Mouse (Mus musculus): ENCODE measurements around the gene Gm5089. TPM values are rescaled to one million over a fixed set of nuclear protein-coding genes. Genes with fewer than 3 reads are reported as not detected.

Gene Gm5089
- polyA plus RNA-seq, 1 experiment from 2014 or later: not detected

- 81% methylated on average over 13 of the region's 13 CpGs for WGBS
- H3K4me1 ChIP-seq (replicated peaks; ENCODE audit: control insufficient read depth, insufficient read depth, low read length): no peaks in the 10 kb centered on the region
- no peaks in the 10 kb centered on the region for H3K27me3 ChIP-seq (replicated peaks; ENCODE audit: control insufficient read depth, insufficient read depth, low read length)
- H3K9me3 ChIP-seq (ENCODE audit: control insufficient read depth, low read length): no peaks in the 10 kb centered on the region
- DNase-seq (ENCODE audit: low spot score) (no peak), ATAC-seq (replicated peaks; ENCODE audit: low FRiP score) (no peak)
- no peak overlapping the region for H3K4me2 ChIP-seq
- no peaks in the 10 kb centered on the region for H3K36me3 ChIP-seq (ENCODE audit: control insufficient read depth, insufficient read depth, low read length)
- H3K4me3 ChIP-seq (ENCODE audit: low read depth, low read length): no peak overlapping the region
- no peak overlapping the region for H3K9ac ChIP-seq (ENCODE audit: low read depth, low read length)
- H3K27ac ChIP-seq (ENCODE audit: low read depth, low read length): no peak overlapping the region
These were observed 61.1 kb downstream of the Gm5089 start for GRCm38 (mm10) chr14:122389684-122390370.

- H3K9me3 ChIP-seq (ENCODE audit: control insufficient read depth, low read length): no peaks in the 10 kb centered on the region
- H3K4me1 ChIP-seq (replicated peaks; ENCODE audit: control insufficient read depth, insufficient read depth, low read length): no peaks in the 10 kb centered on the region
- no peak for DNase-seq (ENCODE audit: low spot score)
- no peak overlapping the region for H3K4me3 ChIP-seq (ENCODE audit: low read depth, low read length)
- no peak overlapping the region for H3K9ac ChIP-seq (ENCODE audit: low read depth, low read length)
- no peak overlapping the region for H3K4me2 ChIP-seq
- no peak for ATAC-seq (replicated peaks; ENCODE audit: low FRiP score)
- no peaks in the 10 kb centered on the region for H3K27me3 ChIP-seq (replicated peaks; ENCODE audit: control insufficient read depth, insufficient read depth, low read length)
- H3K36me3 ChIP-seq (ENCODE audit: control insufficient read depth, insufficient read depth, low read length): no peaks in the 10 kb centered on the region
- WGBS: 84% methylated on average over 19 of the region's 19 CpGs
- no peak overlapping the region for H3K27ac ChIP-seq (ENCODE audit: low read depth, low read length)
These were observed 62.4 kb downstream of the Gm5089 start for GRCm38 (mm10) chr14:122388431-122389031.

GRCm38 (mm10) chr14:122387781-122388180, 63.1 kb downstream of the Gm5089 start:
- H3K4me3 ChIP-seq (ENCODE audit: low read depth, low read length): no peak overlapping the region
- ATAC-seq (replicated peaks; ENCODE audit: low FRiP score) (no peak), DNase-seq (ENCODE audit: low spot score) (no peak)
- no peak overlapping the region for H3K9ac ChIP-seq (ENCODE audit: low read depth, low read length)
- no peak overlapping the region for H3K4me2 ChIP-seq
- H3K27me3 ChIP-seq (replicated peaks; ENCODE audit: control insufficient read depth, insufficient read depth, low read length): no peaks in the 10 kb centered on the region
- H3K9me3 ChIP-seq (ENCODE audit: control insufficient read depth, low read length): no peaks in the 10 kb centered on the region
- H3K36me3 ChIP-seq (ENCODE audit: control insufficient read depth, insufficient read depth, low read length): no peaks in the 10 kb centered on the region
- WGBS: 86% methylated on average over 5 of the region's 5 CpGs
- H3K27ac ChIP-seq (ENCODE audit: low read depth, low read length): no peak overlapping the region
- no peaks in the 10 kb centered on the region for H3K4me1 ChIP-seq (replicated peaks; ENCODE audit: control insufficient read depth, insufficient read depth, low read length)

GRCm38 (mm10) chr14:122386281-122387130, 64.4 kb downstream of the Gm5089 start:
- H3K4me3 ChIP-seq (ENCODE audit: low read depth, low read length): no peak overlapping the region
- H3K27ac ChIP-seq (ENCODE audit: low read depth, low read length): no peak overlapping the region
- H3K9me3 ChIP-seq (ENCODE audit: control insufficient read depth, low read length): no peaks in the 10 kb centered on the region
- H3K4me1 ChIP-seq (replicated peaks; ENCODE audit: control insufficient read depth, insufficient read depth, low read length): no peaks in the 10 kb centered on the region
- no peak overlapping the region for H3K4me2 ChIP-seq
- H3K27me3 ChIP-seq (replicated peaks; ENCODE audit: control insufficient read depth, insufficient read depth, low read length): no peaks in the 10 kb centered on the region
- ATAC-seq (replicated peaks; ENCODE audit: low FRiP score) (no peak), DNase-seq (ENCODE audit: low spot score) (no peak)
- H3K36me3 ChIP-seq (ENCODE audit: control insufficient read depth, insufficient read depth, low read length): no peaks in the 10 kb centered on the region
- no peak overlapping the region for H3K9ac ChIP-seq (ENCODE audit: low read depth, low read length)
- WGBS: 86% methylated on average over 17 of the region's 17 CpGs

- no peak for DNase-seq (ENCODE audit: low spot score)
- ATAC-seq (replicated peaks; ENCODE audit: low FRiP score): no peak
These were observed 65.2 kb downstream of the Gm5089 start for GRCm38 (mm10) chr14:122385758-122386157.

GRCm38 (mm10) chr14:122385238-122385534, 65.7 kb downstream of the Gm5089 start:
- DNase-seq (ENCODE audit: low spot score): no peak
- no peak overlapping the region for H3K9ac ChIP-seq (ENCODE audit: low read depth, low read length)
- H3K27me3 ChIP-seq (replicated peaks; ENCODE audit: control insufficient read depth, insufficient read depth, low read length): no peaks in the 10 kb centered on the region
- no peak overlapping the region for H3K27ac ChIP-seq (ENCODE audit: low read depth, low read length)
- H3K4me3 ChIP-seq (ENCODE audit: low read depth, low read length): no peak overlapping the region
- WGBS: 77% methylated on average over 3 of the region's 3 CpGs
- no peak for ATAC-seq (replicated peaks; ENCODE audit: low FRiP score)
- H3K9me3 ChIP-seq (ENCODE audit: control insufficient read depth, low read length): no peaks in the 10 kb centered on the region
- H3K4me2 ChIP-seq: no peak overlapping the region
- no peaks in the 10 kb centered on the region for H3K4me1 ChIP-seq (replicated peaks; ENCODE audit: control insufficient read depth, insufficient read depth, low read length)
- H3K36me3 ChIP-seq (ENCODE audit: control insufficient read depth, insufficient read depth, low read length): no peaks in the 10 kb centered on the region

More at GRCm38 (mm10) chr14:122385758-122386157, 65.2 kb downstream of the Gm5089 start:
- H3K9me3 ChIP-seq (ENCODE audit: control insufficient read depth, low read length): no peaks in the 10 kb centered on the region
- H3K9ac ChIP-seq (ENCODE audit: low read depth, low read length): no peak overlapping the region
- no peaks in the 10 kb centered on the region for H3K36me3 ChIP-seq (ENCODE audit: control insufficient read depth, insufficient read depth, low read length)
- no peaks in the 10 kb centered on the region for H3K4me1 ChIP-seq (replicated peaks; ENCODE audit: control insufficient read depth, insufficient read depth, low read length)
- H3K27me3 ChIP-seq (replicated peaks; ENCODE audit: control insufficient read depth, insufficient read depth, low read length): no peaks in the 10 kb centered on the region
- H3K27ac ChIP-seq (ENCODE audit: low read depth, low read length): no peak overlapping the region
- H3K4me3 ChIP-seq (ENCODE audit: low read depth, low read length): no peak overlapping the region
- 84% methylated on average over 5 of the region's 5 CpGs for WGBS
- no peak overlapping the region for H3K4me2 ChIP-seq

Other genes with a start within 250 kb of the Gm5089 start
- gene Zic5, start 14.6 kb upstream of the Gm5089 start, polyA plus RNA-seq (2014; fragmentation: Nextera tagmentation; extraction: Ambion mirVana): 0.16 TPM in 1 of 2 replicates, not detected in the other
- gene Zic2, start 24.3 kb upstream of the Gm5089 start, polyA plus RNA-seq (2014; fragmentation: Nextera tagmentation; extraction: Ambion mirVana): not detected in 2 replicates
- not detected in 2 replicates for gene Gm10837, start 39.5 kb upstream of the Gm5089 start, polyA plus RNA-seq (2014; fragmentation: Nextera tagmentation; extraction: Ambion mirVana)
- gene Pcca, start 83.2 kb upstream of the Gm5089 start, polyA plus RNA-seq (2014; fragmentation: Nextera tagmentation; extraction: Ambion mirVana): 18.1 and 20.3 TPM in 2 replicates